Mouse (Mus musculus) hindbrain, embryonic 12.5 days (tissue): ENCODE measurements around the gene Olfr1231. TPM values are rescaled to one million over a fixed set of nuclear protein-coding genes. Genes with fewer than 3 reads are reported as not detected.

Experiments used
- ATAC-seq: fragments of 200-750 bp; cut with Nextera tagmentation; 2 replicates; pipeline ENCODE4 v1.8.0; 2017; ENCODE audit warnings: moderate TSS enrichment; ENCODE audit not compliant: low FRiP score
- H3K27ac ChIP-seq: fragments of 300-500 bp; sonication (generic); 2 replicates; pipeline ENCODE4 v1.5.1; 2016; ENCODE audit warnings: mild to moderate bottlenecking
- H3K27me3 ChIP-seq: fragments of 300-500 bp; sonication (generic); 2 replicates; pipeline ENCODE4 v1.6.1; 2016; ENCODE audit warnings: mild to moderate bottlenecking
- H3K36me3 ChIP-seq: fragments of 300-500 bp; sonication (generic); 2 replicates; pipeline ENCODE4 v1.6.1; 2016; ENCODE audit warnings: mild to moderate bottlenecking
- H3K4me1 ChIP-seq: fragments of 300-500 bp; sonication (generic); 2 replicates; pipeline ENCODE4 v1.6.1; 2016
- H3K4me2 ChIP-seq: fragments of 300-500 bp; sonication (generic); replicated peaks from 2 replicates; pipeline ENCODE4 v1.6.1; 2016; ENCODE audit warnings: mild to moderate bottlenecking
- H3K4me3 ChIP-seq: fragments of 300-500 bp; sonication (generic); 2 replicates; pipeline ENCODE4 v1.5.1; 2016; ENCODE audit warnings: mild to moderate bottlenecking
- H3K9ac ChIP-seq: fragments of 300-500 bp; sonication (generic); 2 replicates; pipeline ENCODE4 v1.6.1; 2016; ENCODE audit warnings: mild to moderate bottlenecking, moderate library complexity
- H3K9me3 ChIP-seq: fragments of 300-500 bp; sonication (generic); replicated peaks from 2 replicates; pipeline ENCODE4 v1.6.1; 2016; ENCODE audit warnings: mild to moderate bottlenecking
- WGBS: fragments of 180-500 bp; shearing (Covaris S2); methylation state at CpG from one replicate; pipeline ENCODE4 v1.1.7; 2016; 5-methylcytosine and 5-hydroxymethylcytosine counted together
- polyA plus RNA-seq: library from polyadenylated mRNA; unstranded; fragments of >200 nt; fragmentation: Nextera tagmentation; extraction: Ambion mirVana; gene quantifications from 2 replicates; pipeline ENCODE4 v1.2.1, GENCODE M21; 2016

Olfr1231 gene
- not detected in 2 replicates for polyA plus RNA-seq

GRCm38 (mm10) chr2:89306974-89307373 lies at the start of gene Olfr1231:
Gene Olfr1231 (minus strand): TSS chr2:89307074.
- no peaks in the 10 kb centered on the region for H3K4me1 ChIP-seq
- no peak within 1 kb of the TSS for H3K4me3 ChIP-seq
- H3K27me3 ChIP-seq: no peaks in the 10 kb centered on the region
- H3K4me2 ChIP-seq: no peak within 1 kb of the TSS
- H3K27ac ChIP-seq: no peak within 1 kb of the TSS
- no peak within 1 kb of the TSS for H3K9ac ChIP-seq
- no peak for ATAC-seq
- 74% methylated on average over 2 of the region's 2 CpGs for WGBS
- H3K36me3 ChIP-seq: no peaks in the 10 kb centered on the region
- H3K9me3 ChIP-seq: no peaks in the 10 kb centered on the region

- Histone ChIP-seq H3K4me1 (no peaks in the 10 kb centered on the region), H3K27ac (no peak within 1 kb of the TSS), H3K36me3 (no peaks in the 10 kb centered on the region), H3K27me3 (no peaks in the 10 kb centered on the region), H3K9me3 (no peaks in the 10 kb centered on the region), H3K9ac (no peak within 1 kb of the TSS), H3K4me2 (no peak within 1 kb of the TSS), H3K4me3 (no peak within 1 kb of the TSS)
- no peak for ATAC-seq
These were observed 35.4 kb upstream of the Olfr1231 start, which contains the start of gene Olfr1233 for GRCm38 (mm10) chr2:89342298-89342697. Gene Olfr1233 (minus strand): TSS chr2:89342398.

- ATAC-seq: no peak
- no peak within 1 kb of the TSS for H3K27ac ChIP-seq
- no peak within 1 kb of the TSS for H3K4me2 ChIP-seq
- H3K4me1 ChIP-seq: no peaks in the 10 kb centered on the region
- no peaks in the 10 kb centered on the region for H3K9me3 ChIP-seq
- H3K9ac ChIP-seq: no peak within 1 kb of the TSS
- no peak within 1 kb of the TSS for H3K4me3 ChIP-seq
- H3K36me3 ChIP-seq: no peaks in the 10 kb centered on the region
- H3K27me3 ChIP-seq: no peaks in the 10 kb centered on the region
These were observed 22.7 kb upstream of the Olfr1231 start, which contains the start of gene Olfr1232 for GRCm38 (mm10) chr2:89329575-89329974. Gene Olfr1232 (minus strand): TSS chr2:89329675.

GRCm38 (mm10) chr2:89297168-89297567 lies 9.7 kb downstream of the Olfr1231 start, which contains the start of gene Olfr1230:
Gene Olfr1230 (minus strand): TSS chr2:89297268.
- Histone ChIP-seq H3K27me3 (no peaks in the 10 kb centered on the region), H3K9ac (no peak within 1 kb of the TSS), H3K36me3 (no peaks in the 10 kb centered on the region), H3K9me3 (no peaks in the 10 kb centered on the region), H3K4me3 (no peak within 1 kb of the TSS), H3K27ac (no peak within 1 kb of the TSS), H3K4me2 (no peak within 1 kb of the TSS), H3K4me1 (no peaks in the 10 kb centered on the region)
- no peak for ATAC-seq
- 90% methylated on average over 1 of the region's 1 CpGs for WGBS

GRCm38 (mm10) chr2:89287914-89288313 lies 19.0 kb downstream of the Olfr1231 start, which contains the start of gene Olfr1229:
Gene Olfr1229 (minus strand): TSS chr2:89288014.
- ATAC-seq: no peak
- Histone ChIP-seq H3K27ac (no peak within 1 kb of the TSS), H3K4me2 (no peak within 1 kb of the TSS), H3K27me3 (no peaks in the 10 kb centered on the region), H3K9me3 (no peaks in the 10 kb centered on the region), H3K9ac (no peak within 1 kb of the TSS), H3K4me3 (no peak within 1 kb of the TSS), H3K36me3 (no peaks in the 10 kb centered on the region), H3K4me1 (no peaks in the 10 kb centered on the region)
- 81% methylated on average over 2 of the region's 2 CpGs for WGBS

GRCm38 (mm10) chr2:89253962-89254361 lies 52.9 kb downstream of the Olfr1231 start, which contains the start of gene Olfr1228:
Gene Olfr1228 (minus strand): TSS chr2:89254062.
- Histone ChIP-seq H3K4me3 (no peak within 1 kb of the TSS), H3K27me3 (no peaks in the 10 kb centered on the region), H3K4me2 (no peak within 1 kb of the TSS)

More at GRCm38 (mm10) chr2:89253962-89254361, 52.9 kb downstream of the Olfr1231 start, which contains the start of gene Olfr1228:
- no peak within 1 kb of the TSS for H3K9ac ChIP-seq
- no peak within 1 kb of the TSS for H3K27ac ChIP-seq
- H3K36me3 ChIP-seq: no peaks in the 10 kb centered on the region
- ATAC-seq: no peak
- no peaks in the 10 kb centered on the region for H3K4me1 ChIP-seq
- no peaks in the 10 kb centered on the region for H3K9me3 ChIP-seq

Other genes with a start within 250 kb of the Olfr1231 start
- not detected in 2 replicates for gene Olfr1218, start 245.9 kb downstream of the Olfr1231 start, polyA plus RNA-seq
- gene Olfr1219, start 223.6 kb downstream of the Olfr1231 start, polyA plus RNA-seq: not detected in 2 replicates
- gene Olfr1220, start 200.2 kb downstream of the Olfr1231 start, polyA plus RNA-seq: not detected in 2 replicates
- gene Olfr1221, start 189.8 kb downstream of the Olfr1231 start, polyA plus RNA-seq: not detected in 2 replicates
- gene Olfr1222, start 174.0 kb downstream of the Olfr1231 start, polyA plus RNA-seq: not detected in 2 replicates
- not detected in 2 replicates for gene Olfr1223, start 155.5 kb downstream of the Olfr1231 start, polyA plus RNA-seq
- not detected in 2 replicates for gene Olfr1224-ps1, start 143.0 kb downstream of the Olfr1231 start, polyA plus RNA-seq
- not detected in 2 replicates for gene Olfr1225, start 132.4 kb downstream of the Olfr1231 start, polyA plus RNA-seq
- gene Olfr1226, start 107.0 kb downstream of the Olfr1231 start, polyA plus RNA-seq: not detected in 2 replicates
- gene Olfr1228, start 53.0 kb downstream of the Olfr1231 start, polyA plus RNA-seq: not detected in 2 replicates
- not detected in 2 replicates for gene Olfr1229, start 19.1 kb downstream of the Olfr1231 start, polyA plus RNA-seq
- gene Olfr1230, start 9.8 kb downstream of the Olfr1231 start, polyA plus RNA-seq: not detected in 2 replicates
- not detected in 2 replicates for gene Olfr1232, start 22.6 kb upstream of the Olfr1231 start, polyA plus RNA-seq
- not detected in 2 replicates for gene Olfr1233, start 35.3 kb upstream of the Olfr1231 start, polyA plus RNA-seq
- gene Olfr1234, start 57.8 kb upstream of the Olfr1231 start, polyA plus RNA-seq: not detected in 2 replicates
- gene Olfr1238, start 102.6 kb upstream of the Olfr1231 start, polyA plus RNA-seq: not detected in 2 replicates
- not detected in 2 replicates for gene Olfr1239, start 113.3 kb upstream of the Olfr1231 start, polyA plus RNA-seq
- gene Olfr1240, start 135.9 kb upstream of the Olfr1231 start, polyA plus RNA-seq: not detected in 2 replicates
- not detected in 2 replicates for gene Olfr1241, start 180.1 kb upstream of the Olfr1231 start, polyA plus RNA-seq
- gene Olfr1242, start 191.3 kb upstream of the Olfr1231 start, polyA plus RNA-seq: not detected in 2 replicates
- not detected in 2 replicates for gene Olfr1243, start 224.4 kb upstream of the Olfr1231 start, polyA plus RNA-seq